Comparison of ENCODE assay signal across 13 mouse cellular contexts in the genomic region with DNA sequence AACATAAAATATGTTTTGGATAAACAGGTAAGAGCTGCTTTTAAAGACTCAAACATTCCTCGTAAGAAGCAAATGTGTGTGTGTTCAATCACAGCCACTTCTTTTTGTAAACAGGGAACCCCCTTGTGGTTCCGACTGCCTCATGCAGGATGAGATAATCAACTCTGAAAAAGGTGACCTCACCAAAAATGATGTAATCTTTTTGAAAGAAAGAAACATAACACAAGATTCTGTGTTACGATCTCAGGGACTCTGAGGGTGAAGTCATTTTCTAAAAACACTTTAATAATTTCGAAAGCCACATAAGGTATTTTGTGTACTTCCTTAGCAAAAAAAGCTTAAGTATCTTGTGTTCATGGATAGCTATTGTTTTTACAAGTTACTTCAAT. TPM values are rescaled to one million over a fixed set of nuclear protein-coding genes. Genes with fewer than 3 reads are reported as not detected.
DNase-seq lines count a peak whose midpoint lies in the region; ATAC-seq and TF ChIP-seq lines count a peak whose summit lies in the region.
"Had no signal": no experiment of that assay in that cellular context is flagged by ENCODE, and none has a peak within 500 bp of the region (broad histone marks: within the 10 kb centered on the region; RNA-seq: fewer than 3 reads in every experiment).

No protein-coding gene starts in this region.

- H3K4me3 ChIP-seq in forebrain, embryonic 14.5 days (ENCODE audit: low read depth, low read length) = no peak overlapping the region
- H3K4me3 ChIP-seq in forebrain, embryonic 16.5 days (replicated peaks; ENCODE audit: low read length) = no peak overlapping the region
- H3K4me3 ChIP-seq in limb, embryonic 14.5 days (replicated peaks; ENCODE audit: low read length) = no peak overlapping the region
- H3K4me3 ChIP-seq in limb, embryonic 10.5 days = no peak overlapping the region
- no peak overlapping the region for H3K4me3 ChIP-seq in embryonic facial prominence, embryonic 14.5 days (ENCODE audit: low read depth, low read length)
- H3K4me3 ChIP-seq: hindbrain, embryonic 15.5 days; midbrain, embryonic 12.5 days had no signal

- H3K36me3 ChIP-seq in forebrain, embryonic 14.5 days (ENCODE audit: control insufficient read depth, insufficient read depth, low read length) = peaks cover 15% of the 10 kb centered on the region
- no peaks in the 10 kb centered on the region for H3K36me3 ChIP-seq in forebrain, embryonic 16.5 days (ENCODE audit: control insufficient read depth, insufficient read depth)
- peaks cover 26% of the 10 kb centered on the region for H3K36me3 ChIP-seq in limb, embryonic 14.5 days (ENCODE audit: control insufficient read depth, insufficient read depth, low read length)
- H3K36me3 ChIP-seq in limb, embryonic 10.5 days = peaks cover 23% of the 10 kb centered on the region
- H3K36me3 ChIP-seq in embryonic facial prominence, embryonic 14.5 days (ENCODE audit: control insufficient read depth, insufficient read depth, low read length) = peaks cover 21% of the 10 kb centered on the region; the same call in 1 of the 2 replicates
- H3K36me3 ChIP-seq: hindbrain, embryonic 15.5 days had no signal

- H3K4me1 ChIP-seq in forebrain, embryonic 14.5 days (ENCODE audit: control insufficient read depth, insufficient read depth, low read length) = no peaks in the 10 kb centered on the region
- no peaks in the 10 kb centered on the region for H3K4me1 ChIP-seq in forebrain, embryonic 16.5 days (replicated peaks; ENCODE audit: control insufficient read depth, insufficient read depth, low read length)
- H3K4me1 ChIP-seq in limb, embryonic 14.5 days (ENCODE audit: control insufficient read depth, insufficient read depth, low read length) = no peaks in the 10 kb centered on the region
- no peaks in the 10 kb centered on the region for H3K4me1 ChIP-seq in limb, embryonic 10.5 days
- no peaks in the 10 kb centered on the region for H3K4me1 ChIP-seq in embryonic facial prominence, embryonic 14.5 days (ENCODE audit: control insufficient read depth, insufficient read depth, low read length)
- H3K4me1 ChIP-seq: hindbrain, embryonic 15.5 days; midbrain, embryonic 12.5 days had no signal

- no peak overlapping the region for H3K9ac ChIP-seq in forebrain, embryonic 14.5 days (ENCODE audit: low read length)
- no peak overlapping the region for H3K9ac ChIP-seq in forebrain, embryonic 16.5 days (replicated peaks; ENCODE audit: low read depth, low read length)
- no peak overlapping the region for H3K9ac ChIP-seq in limb, embryonic 14.5 days (ENCODE audit: low read depth, low read length, severe bottlenecking)
- no peak overlapping the region for H3K9ac ChIP-seq in embryonic facial prominence, embryonic 14.5 days (ENCODE audit: low read depth, low read length)
- H3K9ac ChIP-seq: hindbrain, embryonic 15.5 days; midbrain, embryonic 12.5 days had no signal

- H3K27ac ChIP-seq in forebrain, embryonic 14.5 days (ENCODE audit: low read depth, low read length) = no peak overlapping the region
- no peak overlapping the region for H3K27ac ChIP-seq in forebrain, embryonic 16.5 days (ENCODE audit: low read length)
- no peak overlapping the region for H3K27ac ChIP-seq in limb, embryonic 14.5 days (replicated peaks; ENCODE audit: low read depth, low read length)
- no peak overlapping the region for H3K27ac ChIP-seq in limb, embryonic 10.5 days
- no peak overlapping the region for H3K27ac ChIP-seq in embryonic facial prominence, embryonic 14.5 days (replicated peaks; ENCODE audit: low read depth, low read length)
- H3K27ac ChIP-seq: hindbrain, embryonic 15.5 days; midbrain, embryonic 12.5 days had no signal

- H3K9me3 ChIP-seq in forebrain, embryonic 14.5 days (replicated peaks; ENCODE audit: control insufficient read depth, low read length) = no peaks in the 10 kb centered on the region
- no peaks in the 10 kb centered on the region for H3K9me3 ChIP-seq in forebrain, embryonic 16.5 days (ENCODE audit: control insufficient read depth, low read length)
- H3K9me3 ChIP-seq in limb, embryonic 14.5 days (ENCODE audit: control insufficient read depth, low read length) = no peaks in the 10 kb centered on the region
- no peaks in the 10 kb centered on the region for H3K9me3 ChIP-seq in limb, embryonic 10.5 days (replicated peaks)
- no peaks in the 10 kb centered on the region for H3K9me3 ChIP-seq in embryonic facial prominence, embryonic 14.5 days (ENCODE audit: control insufficient read depth, low read length)
- H3K9me3 ChIP-seq: hindbrain, embryonic 15.5 days; midbrain, embryonic 12.5 days had no signal

- H3K4me2 ChIP-seq in forebrain, embryonic 14.5 days (ENCODE audit: low read length) = no peak overlapping the region
- no peak overlapping the region for H3K4me2 ChIP-seq in forebrain, embryonic 16.5 days (ENCODE audit: low read length)
- no peak overlapping the region for H3K4me2 ChIP-seq in limb, embryonic 14.5 days (replicated peaks; ENCODE audit: low read depth, low read length, severe bottlenecking)
- H3K4me2 ChIP-seq in embryonic facial prominence, embryonic 14.5 days (ENCODE audit: low read depth, low read length) = no peak overlapping the region
- H3K4me2 ChIP-seq: hindbrain, embryonic 15.5 days; midbrain, embryonic 12.5 days had no signal

- no peak for TF ChIP-seq POLR2A in limb, embryonic 14.5 days (IDR thresholded peaks at IDR 0.05; ENCODE audit: borderline replicate concordance, extremely low read depth, insufficient read depth, insufficient read length)

- 31% methylated on average over 4 of the region's 4 CpGs for WGBS in forebrain, embryonic 14.5 days
- WGBS in forebrain, embryonic 16.5 days = 30% methylated on average over 4 of the region's 4 CpGs
- 48% methylated on average over 4 of the region's 4 CpGs for WGBS in limb, embryonic 14.5 days
- 78% methylated on average over 4 of the region's 4 CpGs for WGBS in limb, embryonic 10.5 days
- 50% methylated on average over 4 of the region's 4 CpGs for WGBS in embryonic facial prominence, embryonic 14.5 days

- peak; percentile 42 for DNase-seq in forebrain, embryonic 14.5 days (ENCODE audit: low spot score)
- peak; percentile 14 for DNase-seq in limb, embryonic 14.5 days (ENCODE audit: low spot score)
- DNase-seq in limb, embryonic 10.5 days (ENCODE audit: low spot score) = no peak
- peak; percentile 71 for DNase-seq in embryonic facial prominence, embryonic 14.5 days (ENCODE audit: low spot score)
- peak; percentile 27 for DNase-seq in retina, postnatal 1 day
- no peak for DNase-seq in thymus, postnatal 25 days
- DNase-seq in gastrocnemius, postnatal 25 days = no peak
- DNase-seq: kidney, postnatal 4 days; liver; thymus, postnatal 4 days had no signal

- no peaks in the 10 kb centered on the region for H3K27me3 ChIP-seq in forebrain, embryonic 14.5 days (replicated peaks; ENCODE audit: control insufficient read depth, insufficient read depth, low read length)
- H3K27me3 ChIP-seq in forebrain, embryonic 16.5 days (replicated peaks; ENCODE audit: control insufficient read depth, insufficient read depth, low read length) = no peaks in the 10 kb centered on the region
- no peaks in the 10 kb centered on the region for H3K27me3 ChIP-seq in limb, embryonic 14.5 days (ENCODE audit: control insufficient read depth, insufficient read depth, low read length)
- H3K27me3 ChIP-seq in limb, embryonic 10.5 days (ENCODE audit: low read depth, poor library complexity, severe bottlenecking) = no peaks in the 10 kb centered on the region
- no peaks in the 10 kb centered on the region for H3K27me3 ChIP-seq in embryonic facial prominence, embryonic 14.5 days (replicated peaks; ENCODE audit: control insufficient read depth, insufficient read depth, low read length)
- H3K27me3 ChIP-seq: hindbrain, embryonic 15.5 days; midbrain, embryonic 12.5 days had no signal

- no peak for ATAC-seq in forebrain, embryonic 14.5 days
- no peak for ATAC-seq in forebrain, embryonic 16.5 days
- ATAC-seq in limb, embryonic 14.5 days (ENCODE audit: low FRiP score, low read depth) = peak; percentile 34; the same call in 1 of the 2 replicates
- ATAC-seq in embryonic facial prominence, embryonic 14.5 days (ENCODE audit: low read depth) = no peak

RNA-seq across cellular contexts. Expression of a gene that starts 21.5 kb away (rescaled TPM):
- polyA plus RNA-seq in forebrain, embryonic 14.5 days (2014; fragmentation: Nextera tagmentation; extraction: Ambion mirVana) = 26.6 and 26.9 TPM in 2 replicates
- polyA plus RNA-seq in forebrain, embryonic 16.5 days (2015; fragmentation: Nextera tagmentation; extraction: Ambion mirVana) = 38.2 and 40.6 TPM in 2 replicates
- 17.4 and 18.8 TPM in 2 replicates for polyA plus RNA-seq in limb, embryonic 14.5 days (2012; rRNA removed)
- 14.0 and 15.4 TPM in 2 replicates for polyA plus RNA-seq in limb, embryonic 14.5 days (2014; fragmentation: Nextera tagmentation; extraction: Ambion mirVana)
- polyA plus RNA-seq in limb, embryonic 10.5 days (2016; fragmentation: Nextera tagmentation; extraction: Ambion mirVana) = 12.1 and 15.2 TPM in 2 replicates
- 13.4 and 13.7 TPM in 2 replicates for polyA plus RNA-seq in embryonic facial prominence, embryonic 14.5 days (2014; fragmentation: Nextera tagmentation; extraction: Ambion mirVana)
- 1 to 10 TPM; 7.5 to 8.1 TPM for total RNA-seq in gastrocnemius, postnatal 25 days (2021)

Comparison
In these comparisons a context has a peak if more than half of its experiments do, and no peak if none do; other contexts are left out.
1. DNase-seq: peak in forebrain, embryonic 14.5 days (single experiment), limb, embryonic 14.5 days (single experiment), embryonic facial prominence, embryonic 14.5 days (single experiment) and retina, postnatal 1 day (single experiment); none in limb, embryonic 10.5 days (single experiment), thymus, postnatal 25 days (single experiment) and gastrocnemius, postnatal 25 days (single experiment).